Mouse (Mus musculus): ENCODE data around the gene Coro7. TPM values are rescaled to one million over a fixed set of nuclear protein-coding genes. Genes with fewer than 3 reads are reported as not detected.
A peak's percentile ranks its signal among the peaks of the same experiment; 100 is the strongest.

Gene Coro7
- 16.8 and 18.4 TPM in 2 replicates for polyA plus RNA-seq (2015; fragmentation: Nextera tagmentation; extraction: Ambion mirVana)

DNA sequence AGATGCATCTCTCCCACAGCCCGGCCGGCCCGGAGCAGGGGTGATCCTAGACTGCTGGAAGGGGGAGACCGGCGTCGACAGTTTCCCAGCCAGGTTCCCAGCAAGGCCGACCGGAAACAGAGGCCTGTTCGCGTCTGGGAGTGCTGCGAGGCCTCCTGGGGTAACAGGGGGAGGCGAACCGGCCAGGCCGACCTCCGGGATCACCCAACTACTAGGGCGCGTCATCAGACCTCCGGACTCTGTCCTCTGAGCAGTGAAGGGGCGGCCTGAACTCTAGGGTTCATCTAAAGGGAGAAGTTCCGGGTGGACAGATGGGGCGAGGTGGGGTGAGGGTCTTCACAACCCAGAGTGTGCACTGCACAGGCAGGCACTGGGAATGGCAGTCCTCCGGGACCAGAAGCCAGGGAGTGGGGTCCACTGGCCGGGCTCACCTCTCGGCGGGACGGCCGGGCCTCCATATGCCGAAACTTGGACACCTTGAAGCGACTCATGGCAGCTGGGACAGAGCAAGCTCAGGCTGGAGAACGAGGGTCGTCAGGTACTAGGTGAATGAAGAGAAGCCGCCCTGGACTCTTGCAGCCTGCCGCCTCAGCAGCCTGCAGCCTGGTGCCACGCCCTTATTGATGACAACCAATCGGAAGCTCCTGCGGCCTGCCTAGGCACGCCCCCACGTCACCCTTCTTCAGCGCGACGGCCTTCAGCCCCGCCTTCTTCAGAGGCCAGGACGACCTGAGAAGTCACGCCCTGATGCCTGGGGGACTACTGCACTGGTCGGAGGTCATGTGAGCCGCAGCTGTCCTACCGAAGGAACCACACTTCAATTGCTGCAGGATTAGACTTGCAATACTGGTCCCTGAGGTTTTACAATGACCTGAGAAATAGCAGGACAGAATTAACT is at the start of gene Coro7:
Gene Coro7, minus strand, starts transcription at position 657 of the 898 bp plus-strand sequence.
- ATAC-seq (ENCODE audit: insufficient number of reproducible peaks, low FRiP score, low TSS enrichment, low read depth), result peak; percentile 87
- Histone ChIP-seq H3K4me3 (peak within 1 kb of the TSS; percentile 64), H3K9ac (peak within 1 kb of the TSS; percentile 61), H3K9me3 (no peaks in the 10 kb centered on the region), H3K4me1 (peaks cover 20% of the 10 kb centered on the region), H3K36me3 (peaks cover 22% of the 10 kb centered on the region), H3K27me3 (no peaks in the 10 kb centered on the region), H3K27ac (peak within 1 kb of the TSS; percentile 17; the same call in 1 of the 2 replicates), H3K4me2 (peak within 1 kb of the TSS; percentile 91)
- WGBS, result under 1% methylated on average over 47 of the region's 47 CpGs

DNA sequence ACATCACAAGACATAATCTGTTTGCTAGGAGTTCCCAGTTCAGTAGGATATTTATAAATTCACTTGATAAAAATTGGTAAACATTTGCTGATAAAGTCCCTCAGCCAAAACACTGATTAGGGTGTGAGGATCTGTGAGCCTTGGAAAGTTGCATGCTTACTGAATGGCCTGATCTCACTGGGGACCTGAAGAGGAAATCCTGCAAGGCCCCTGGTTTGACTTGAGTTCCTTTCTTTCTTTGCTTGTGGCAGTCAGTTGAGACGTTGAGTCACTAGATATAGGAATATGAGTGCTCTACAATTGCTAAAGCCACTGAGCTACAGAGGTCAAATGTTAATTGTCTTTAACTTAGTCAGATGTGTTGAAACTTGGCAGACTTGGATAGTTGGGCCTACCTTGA is 48.4 kb upstream of the Coro7 start:
- WGBS, result 40% methylated on average over 1 of the region's 1 CpGs
- Histone ChIP-seq H3K4me3 (no peak overlapping the region), H3K4me2 (no peak overlapping the region)

DNA sequence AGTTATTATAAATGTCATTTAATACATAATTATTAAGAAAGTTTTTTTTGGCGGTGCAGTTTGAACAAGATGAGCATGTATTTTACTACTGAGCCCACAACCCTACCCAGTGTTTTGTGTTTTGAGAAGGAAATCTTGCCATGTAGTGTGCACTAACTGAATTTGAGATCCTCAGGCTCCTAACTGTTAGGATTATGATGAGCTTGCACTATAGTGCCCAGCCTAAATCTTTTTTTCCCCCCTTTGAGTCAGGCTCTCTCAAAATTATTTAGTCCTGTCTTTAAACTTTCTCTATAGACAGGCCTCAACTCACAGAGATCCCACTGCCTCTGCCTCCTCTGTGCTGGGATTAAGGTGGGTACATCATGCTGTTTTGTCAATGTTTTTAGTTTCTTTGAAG is 47.9 kb upstream of the Coro7 start:
- H3K4me1 ChIP-seq, result peaks cover 17% of the 10 kb centered on the region
- no peaks in the 10 kb centered on the region for H3K27me3 ChIP-seq
- H3K36me3 ChIP-seq, result no peaks in the 10 kb centered on the region
- no peak overlapping the region for H3K9ac ChIP-seq
- 84% methylated on average over 1 of the region's 1 CpGs for WGBS
- H3K4me2 ChIP-seq, result 0 out of 2 replicates have a peak overlapping the region, but pooled peaks have one; percentile 80
- peak overlapping the region; percentile 94; the same call in 1 of the 2 replicates for H3K4me3 ChIP-seq
- no peak for ATAC-seq (ENCODE audit: insufficient number of reproducible peaks, low FRiP score, low TSS enrichment, low read depth)
- no peaks in the 10 kb centered on the region for H3K9me3 ChIP-seq
- no peak overlapping the region for H3K27ac ChIP-seq

More for the DNA sequence above, 48.4 kb upstream of the Coro7 start:
- no peak overlapping the region for H3K9ac ChIP-seq
- no peaks in the 10 kb centered on the region for H3K36me3 ChIP-seq
- peaks cover 17% of the 10 kb centered on the region for H3K4me1 ChIP-seq
- no peaks in the 10 kb centered on the region for H3K27me3 ChIP-seq
- H3K9me3 ChIP-seq, result no peaks in the 10 kb centered on the region
- ATAC-seq (ENCODE audit: insufficient number of reproducible peaks, low FRiP score, low TSS enrichment, low read depth), result no peak
- no peak overlapping the region for H3K27ac ChIP-seq

GRCm38 (mm10) chr16:4726528-4727128 is 47.1 kb upstream of the Coro7 start:
- Histone ChIP-seq H3K4me1 (peaks cover 16% of the 10 kb centered on the region), H3K27ac (peak overlapping the region; percentile 89), H3K4me3 (peak overlapping the region; percentile 94), H3K4me2 (peak overlapping the region; percentile 80), H3K9ac (peak overlapping the region; percentile 95), H3K36me3 (no peaks in the 10 kb centered on the region), H3K27me3 (no peaks in the 10 kb centered on the region), H3K9me3 (no peaks in the 10 kb centered on the region)
- ATAC-seq (ENCODE audit: insufficient number of reproducible peaks, low FRiP score, low TSS enrichment, low read depth), result peak; percentile 19; the same call in 1 of the 2 replicates
- WGBS, result under 1% methylated on average over 40 of the region's 40 CpGs

- WGBS, result 5% methylated on average over 35 of the region's 35 CpGs
- H3K4me2 ChIP-seq, result peak within 1 kb of the TSS; percentile 80
Observed at GRCm38 (mm10) chr16:4725780-4726527, 46.4 kb upstream of the Coro7 start, which contains the start of gene Hmox2. Gene Hmox2, plus strand, starts transcription at chr16:4726361.

DNA sequence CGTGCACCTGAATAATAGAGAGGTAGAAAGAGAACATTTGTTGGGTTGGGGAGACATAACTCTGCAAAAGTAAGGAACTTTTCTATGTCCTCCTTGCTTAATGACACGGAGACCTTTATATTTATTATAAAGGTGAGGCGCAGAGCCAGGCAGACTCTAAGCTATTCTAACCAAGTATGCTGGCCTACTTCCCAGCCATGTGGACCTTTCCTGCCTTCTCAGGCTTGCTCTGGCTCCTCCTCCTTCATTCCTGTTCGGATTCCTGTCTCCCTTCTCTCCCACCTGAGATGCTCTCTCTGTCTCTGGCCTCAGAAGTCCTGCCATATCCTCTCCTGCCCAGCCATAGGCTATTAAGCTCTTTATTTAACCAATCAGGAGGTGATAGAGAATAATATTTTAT is 45.7 kb upstream of the Coro7 start:
- Histone ChIP-seq H3K4me1 (peaks cover 14% of the 10 kb centered on the region), H3K4me2 (no peak overlapping the region), H3K36me3 (no peaks in the 10 kb centered on the region), H3K9ac (no peak overlapping the region), H3K27ac (no peak overlapping the region), H3K9me3 (no peaks in the 10 kb centered on the region), H3K27me3 (no peaks in the 10 kb centered on the region), H3K4me3 (no peak overlapping the region)
- ATAC-seq (ENCODE audit: insufficient number of reproducible peaks, low FRiP score, low TSS enrichment, low read depth), result no peak
- WGBS, result 64% methylated on average over 4 of the region's 4 CpGs

More at GRCm38 (mm10) chr16:4725780-4726527, 46.4 kb upstream of the Coro7 start, which contains the start of gene Hmox2:
- peak within 1 kb of the TSS; percentile 95 for H3K9ac ChIP-seq
- ATAC-seq (ENCODE audit: insufficient number of reproducible peaks, low FRiP score, low TSS enrichment, low read depth), result peak; percentile 92
- H3K27me3 ChIP-seq, result no peaks in the 10 kb centered on the region
- H3K4me3 ChIP-seq, result peak within 1 kb of the TSS; percentile 94
- peak within 1 kb of the TSS; percentile 89 for H3K27ac ChIP-seq
- no peaks in the 10 kb centered on the region for H3K9me3 ChIP-seq
- peaks cover 14% of the 10 kb centered on the region for H3K4me1 ChIP-seq
- no peaks in the 10 kb centered on the region for H3K36me3 ChIP-seq

DNA sequence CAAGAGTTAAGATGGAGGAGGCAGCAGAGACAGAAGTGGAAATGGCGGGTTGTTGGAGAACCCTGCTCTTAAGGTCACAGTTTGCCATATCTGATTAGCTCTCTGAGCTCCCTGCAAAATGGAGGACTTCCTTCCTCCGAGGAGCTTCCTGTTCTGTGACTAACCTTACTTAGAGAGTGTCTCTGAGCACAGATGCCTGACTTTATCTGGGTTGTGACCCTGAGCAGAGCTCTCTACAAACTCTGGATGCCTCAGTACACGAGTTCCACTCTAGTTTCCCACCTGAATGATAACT is 43.3 kb upstream of the Coro7 start:
- WGBS, result 65% methylated on average over 3 of the region's 3 CpGs
- Histone ChIP-seq H3K9me3 (no peaks in the 10 kb centered on the region), H3K9ac (no peak overlapping the region), H3K4me3 (no peak overlapping the region), H3K4me1 (peaks cover 17% of the 10 kb centered on the region), H3K36me3 (no peaks in the 10 kb centered on the region), H3K27ac (no peak overlapping the region), H3K27me3 (no peaks in the 10 kb centered on the region), H3K4me2 (no peak overlapping the region)
- no peak for ATAC-seq (ENCODE audit: insufficient number of reproducible peaks, low FRiP score, low TSS enrichment, low read depth)

GRCm38 (mm10) chr16:4722128-4722914 is 42.7 kb upstream of the Coro7 start:
- WGBS, result 78% methylated on average over 7 of the region's 7 CpGs

DNA sequence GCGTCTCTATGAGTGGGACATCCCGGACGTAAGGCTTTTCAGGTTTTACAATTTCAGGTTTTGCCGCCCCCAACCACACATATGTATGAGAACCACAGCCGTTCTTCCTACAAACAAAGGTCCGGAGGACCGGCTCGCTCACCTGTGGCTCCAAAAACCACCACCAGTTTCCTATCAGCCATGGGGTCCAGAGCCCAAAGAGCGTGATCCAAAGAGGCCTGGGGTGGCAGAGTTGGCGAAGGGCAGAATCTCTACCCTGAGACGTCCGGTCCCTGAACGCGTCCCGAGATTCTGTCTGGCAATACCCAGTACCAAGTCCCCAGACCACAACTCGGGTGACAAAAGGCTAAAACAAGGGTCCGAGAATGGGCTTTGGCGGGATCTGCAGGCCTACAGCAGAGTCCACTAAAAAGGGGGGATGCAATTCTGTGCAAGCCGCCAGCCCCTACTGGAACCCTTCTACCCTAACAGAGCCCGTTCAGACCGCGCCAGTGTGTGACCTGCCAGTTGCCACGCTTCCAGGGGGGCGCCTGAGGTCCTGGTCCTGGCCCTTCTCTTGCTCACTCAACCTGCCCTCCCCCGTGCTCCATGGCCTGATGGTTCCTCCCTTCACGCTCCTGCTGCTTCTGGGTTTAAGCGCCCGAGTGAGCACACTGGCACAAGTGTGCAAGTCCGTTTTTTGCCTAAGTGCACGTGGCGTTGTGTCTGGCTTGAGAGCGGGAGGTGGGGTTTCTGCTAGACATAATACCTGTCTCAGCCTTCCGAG is 39.4 kb upstream of the Coro7 start, which contains the start of gene Nmral1:
Gene Nmral1, minus strand, starts transcription at position 604 of the 766 bp plus-strand sequence.
- Histone ChIP-seq H3K27me3 (no peaks in the 10 kb centered on the region), H3K27ac (peak within 1 kb of the TSS; percentile 87), H3K36me3 (peaks cover 23% of the 10 kb centered on the region), H3K9ac (peak within 1 kb of the TSS; percentile 59), H3K4me1 (peaks cover 5% of the 10 kb centered on the region), H3K9me3 (no peaks in the 10 kb centered on the region), H3K4me2 (peak within 1 kb of the TSS; percentile 72), H3K4me3 (peak within 1 kb of the TSS; percentile 61)
- WGBS, result 14% methylated on average over 33 of the region's 33 CpGs
- peak; percentile 83 for ATAC-seq (ENCODE audit: insufficient number of reproducible peaks, low FRiP score, low TSS enrichment, low read depth)

More at GRCm38 (mm10) chr16:4722128-4722914, 42.7 kb upstream of the Coro7 start:
- no peak for ATAC-seq (ENCODE audit: insufficient number of reproducible peaks, low FRiP score, low TSS enrichment, low read depth)
- Histone ChIP-seq H3K4me1 (peaks cover 17% of the 10 kb centered on the region), H3K4me3 (no peak overlapping the region), H3K9me3 (no peaks in the 10 kb centered on the region), H3K27me3 (no peaks in the 10 kb centered on the region), H3K9ac (no peak overlapping the region), H3K4me2 (no peak overlapping the region), H3K27ac (no peak overlapping the region), H3K36me3 (no peaks in the 10 kb centered on the region)

- ATAC-seq (ENCODE audit: insufficient number of reproducible peaks, low FRiP score, low TSS enrichment, low read depth), result no peak
- Histone ChIP-seq H3K9me3 (no peaks in the 10 kb centered on the region), H3K4me1 (peaks cover 5% of the 10 kb centered on the region), H3K36me3 (peaks cover 34% of the 10 kb centered on the region), H3K9ac (no peak overlapping the region), H3K4me2 (peak overlapping the region; percentile 72), H3K27ac (no peak overlapping the region), H3K4me3 (peak overlapping the region; percentile 61), H3K27me3 (no peaks in the 10 kb centered on the region)
- WGBS, result 52% methylated on average over 3 of the region's 3 CpGs
Observed at GRCm38 (mm10) chr16:4717866-4718265, 38.3 kb upstream of the Coro7 start.

All from limb, embryonic 15.5 days (tissue).